Mouse (Mus musculus): ENCODE data around the gene Olfr649. TPM values are rescaled to one million over a fixed set of nuclear protein-coding genes. Genes with fewer than 3 reads are reported as not detected.

Gene Olfr649
- polyA plus RNA-seq (2012; rRNA removed): not detected in 2 replicates

DNA sequence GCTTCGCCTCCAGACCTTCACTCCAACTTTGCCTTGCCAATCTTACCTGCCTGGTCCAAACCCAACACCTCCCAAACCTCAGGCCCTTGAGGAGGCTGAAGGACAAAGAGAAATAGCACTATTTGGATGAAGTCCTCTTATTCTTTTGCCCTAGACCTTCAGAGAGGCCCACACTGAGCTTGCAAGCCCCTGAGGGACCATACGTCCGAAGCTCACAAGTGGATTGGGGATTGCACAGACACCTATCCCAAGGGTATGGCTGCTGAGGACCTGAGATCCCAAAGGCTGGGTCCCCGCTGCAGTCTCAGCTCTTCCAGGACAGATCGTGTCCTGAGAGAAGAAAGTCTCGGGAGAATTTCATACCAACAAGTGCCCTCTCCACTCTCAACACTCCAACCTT lies at the start of gene Olfr649:
TSS of gene Olfr649 (minus strand) at position 101 of the 400 bp plus-strand sequence.

DNA sequence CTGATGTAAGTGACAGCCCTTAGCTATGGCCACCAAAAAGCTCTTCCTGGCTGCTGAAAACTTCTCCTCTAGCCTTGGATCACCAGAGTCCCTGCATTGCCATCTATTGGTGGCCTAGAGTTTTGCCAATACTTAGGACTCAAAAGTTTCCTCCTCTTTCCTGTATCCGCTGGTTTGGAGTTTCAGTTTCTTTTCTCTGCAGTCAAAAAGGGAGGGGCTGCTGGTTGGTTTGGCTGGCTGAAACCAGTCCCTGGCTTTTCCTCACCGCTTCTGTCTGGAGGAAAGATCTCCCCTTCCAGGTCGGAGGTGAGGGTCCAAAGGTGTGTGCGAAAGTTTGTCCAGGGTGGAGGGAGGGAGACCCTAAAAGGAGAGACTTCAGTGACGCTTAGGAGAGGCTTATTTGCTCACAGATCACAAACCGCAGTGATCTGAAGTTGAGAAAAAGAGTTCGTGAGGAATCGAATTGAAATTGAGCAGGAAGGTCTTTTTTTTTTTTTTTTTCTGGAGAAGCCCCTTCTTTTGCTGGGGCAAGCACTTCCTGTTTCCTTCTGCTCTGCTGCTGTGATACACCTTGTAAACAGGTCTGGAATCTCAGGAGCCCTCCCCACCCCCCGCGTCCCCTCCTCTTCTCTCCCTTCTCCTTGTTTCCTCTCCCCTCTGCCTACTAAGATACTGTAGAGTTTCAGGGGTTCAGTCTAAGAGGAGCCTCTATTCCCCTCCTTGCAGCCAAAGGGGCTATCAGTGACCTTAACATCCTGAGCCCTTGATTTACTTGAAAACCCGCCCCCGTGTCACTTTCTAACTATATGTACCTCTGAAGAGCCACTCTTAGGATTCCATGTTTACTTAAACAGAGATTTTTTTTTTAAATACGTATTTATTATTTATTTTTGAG lies 48.7 kb upstream of the Olfr649 start, which contains the start of gene Trim34a:
TSS of gene Trim34a (plus strand) at position 171 of the 895 bp plus-strand sequence.

DNA sequence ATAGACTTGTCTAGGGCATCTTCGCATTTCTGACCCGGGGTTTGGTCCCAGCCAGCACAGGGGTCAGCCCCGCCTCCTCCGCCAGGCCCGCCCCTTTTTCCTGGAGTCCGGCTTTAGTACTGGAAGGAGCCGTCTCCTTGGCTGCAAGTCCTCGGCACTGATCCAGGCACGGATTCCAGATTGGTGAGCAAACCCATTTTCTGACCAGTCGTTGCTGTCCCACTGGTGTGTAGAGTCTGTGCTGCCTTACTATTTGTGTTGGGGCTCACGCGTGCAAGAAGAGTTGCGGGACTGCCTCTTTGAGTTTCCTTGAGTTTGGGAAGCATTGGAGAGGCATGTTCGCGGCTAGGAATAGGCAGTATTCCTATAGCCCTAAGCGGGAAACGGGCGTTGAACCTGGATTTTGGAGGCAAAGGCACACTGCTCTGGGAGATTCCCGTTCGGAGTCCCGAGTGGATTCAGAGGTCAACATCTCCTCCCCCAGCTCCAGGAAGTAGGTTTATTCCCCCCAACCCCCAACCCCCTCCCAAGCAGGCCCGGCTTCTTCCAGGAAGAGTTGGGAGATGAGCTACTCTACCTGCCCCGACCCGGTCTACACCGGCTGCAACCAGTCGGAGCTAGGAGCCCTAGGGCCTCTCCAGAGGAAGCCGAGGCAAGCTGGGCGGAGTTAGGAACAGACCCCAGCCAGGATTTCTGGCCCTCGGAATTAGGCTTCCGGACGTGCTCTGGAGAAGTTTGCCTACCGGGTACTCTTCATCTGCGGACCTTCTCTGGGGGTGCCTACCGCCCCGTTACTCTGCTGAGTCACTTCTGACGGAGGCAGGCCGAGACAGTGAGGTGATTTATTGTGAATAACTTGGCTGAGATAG lies 23.1 kb upstream of the Olfr649 start, which contains the start of gene Trim6:
TSS of gene Trim6 (plus strand) at position 93 of the 869 bp plus-strand sequence.

DNA sequence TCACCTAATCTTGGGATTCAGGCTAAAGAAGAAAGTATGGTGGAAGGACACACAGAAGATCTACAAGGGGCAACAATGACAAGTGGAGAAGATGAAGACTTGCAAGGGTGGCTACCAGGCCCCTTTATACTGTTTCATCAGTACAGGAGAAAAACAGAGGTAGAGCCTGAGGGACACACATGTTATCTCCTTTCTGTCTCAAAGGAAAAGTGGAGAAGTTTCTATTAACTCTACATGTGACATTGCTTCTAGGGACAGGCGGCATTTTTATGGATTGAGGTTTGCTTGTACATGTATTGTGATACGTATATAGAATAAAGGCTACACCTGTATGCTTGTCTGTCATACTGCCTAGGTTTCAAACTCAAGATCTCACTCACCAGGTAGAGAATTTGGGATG lies 12.5 kb downstream of the Olfr649 start, which contains the start of gene Olfr648:
TSS of gene Olfr648 (minus strand) at position 101 of the 400 bp plus-strand sequence.

DNA sequence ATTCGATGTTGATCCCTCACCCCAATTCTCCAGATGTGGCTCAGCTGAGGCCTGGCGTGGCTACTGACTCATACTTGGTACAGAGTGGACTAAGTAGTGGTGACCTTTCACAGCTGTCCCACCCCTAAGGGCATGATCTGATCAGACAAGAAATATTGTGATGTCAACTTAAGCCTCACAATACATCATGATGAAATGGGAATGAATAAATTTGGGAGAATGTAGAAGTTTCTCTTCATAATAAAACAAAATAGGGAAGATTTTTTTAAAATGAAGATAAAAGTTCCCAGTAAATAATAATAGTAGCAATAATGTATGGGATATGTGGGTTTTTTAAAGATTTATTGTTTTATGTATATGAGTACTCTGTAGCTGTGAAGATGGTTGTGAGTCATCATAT lies 45.3 kb downstream of the Olfr649 start, which contains the start of gene Ubqlnl:
TSS of gene Ubqlnl (minus strand) at position 101 of the 400 bp plus-strand sequence.

DNA sequence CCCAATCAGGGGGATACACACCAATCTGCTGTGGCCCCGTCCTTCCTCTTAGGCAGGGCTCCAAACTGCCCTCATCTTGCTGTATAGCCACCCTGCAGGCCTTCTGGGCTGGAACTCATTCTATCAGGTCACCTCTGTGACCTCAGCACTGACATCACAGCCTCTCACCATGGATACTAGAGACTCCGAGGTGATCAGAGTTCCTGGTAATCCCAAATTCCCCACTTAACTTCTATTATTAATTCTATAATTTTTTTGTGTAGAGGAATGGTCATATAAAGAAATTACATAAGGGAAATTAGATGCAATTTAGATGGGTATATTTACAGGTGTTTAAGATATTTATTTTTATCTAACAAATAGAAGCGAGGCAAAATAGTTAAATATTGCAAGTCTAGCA lies 52.6 kb downstream of the Olfr649 start, which contains the start of gene Ubqln3:
TSS of gene Ubqln3 (minus strand) at position 101 of the 400 bp plus-strand sequence.

Other genes with a start within 250 kb of the Olfr649 start
- not detected in 2 replicates for gene Olfr635, start 224.8 kb downstream of the Olfr649 start, polyA plus RNA-seq (2012; rRNA removed)
- not detected in 2 replicates for gene Olfr638, start 197.2 kb downstream of the Olfr649 start, polyA plus RNA-seq (2012; rRNA removed)
- gene Olfr639, start 178.7 kb downstream of the Olfr649 start, polyA plus RNA-seq (2012; rRNA removed): not detected in 2 replicates
- gene Olfr640, start 170.4 kb downstream of the Olfr649 start, polyA plus RNA-seq (2012; rRNA removed): not detected in 2 replicates
- not detected in 2 replicates for gene Olfr641, start 160.5 kb downstream of the Olfr649 start, polyA plus RNA-seq (2012; rRNA removed)
- not detected in 2 replicates for gene Olfr642, start 143.3 kb downstream of the Olfr649 start, polyA plus RNA-seq (2012; rRNA removed)
- gene 4930516K23Rik, start 134.5 kb downstream of the Olfr649 start, polyA plus RNA-seq (2012; rRNA removed): not detected in 2 replicates
- not detected in 2 replicates for gene Olfr644, start 124.1 kb downstream of the Olfr649 start, polyA plus RNA-seq (2012; rRNA removed)
- gene Olfr645, start 110.5 kb downstream of the Olfr649 start, polyA plus RNA-seq (2012; rRNA removed): not detected in 2 replicates
- not detected in 2 replicates for gene Olfr646, start 91.1 kb downstream of the Olfr649 start, polyA plus RNA-seq (2012; rRNA removed)
- not detected in 2 replicates for gene Ubqln5, start 66.2 kb downstream of the Olfr649 start, polyA plus RNA-seq (2012; rRNA removed)
- not detected in 2 replicates for gene Olfr643, start 58.6 kb downstream of the Olfr649 start, polyA plus RNA-seq (2012; rRNA removed)
- not detected in 2 replicates for gene Ubqln3, start 52.7 kb downstream of the Olfr649 start, polyA plus RNA-seq (2012; rRNA removed)
- not detected in 2 replicates for gene Ubqlnl, start 45.4 kb downstream of the Olfr649 start, polyA plus RNA-seq (2012; rRNA removed)
- not detected in 2 replicates for gene Olfm5, start 31.2 kb downstream of the Olfr649 start, polyA plus RNA-seq (2012; rRNA removed)
- 0.03 and 0.05 TPM in 2 replicates for gene Olfr648, start 12.6 kb downstream of the Olfr649 start, polyA plus RNA-seq (2012; rRNA removed)
- gene Trim6, start 22.8 kb upstream of the Olfr649 start, polyA plus RNA-seq (2012; rRNA removed): 0.79 and 0.81 TPM in 2 replicates
- 0.17 and 1.5 TPM in 2 replicates for gene Trim34a, start 48.5 kb upstream of the Olfr649 start, polyA plus RNA-seq (2012; rRNA removed)
- 0.10 TPM in 2 replicates for gene Trim5, start 92.1 kb upstream of the Olfr649 start, polyA plus RNA-seq (2012; rRNA removed)
- 0.16 and 0.85 TPM in 2 replicates for gene Trim12a, start 119.5 kb upstream of the Olfr649 start, polyA plus RNA-seq (2012; rRNA removed)
- gene Trim34b, start 133.5 kb upstream of the Olfr649 start, polyA plus RNA-seq (2012; rRNA removed): 0.55 TPM in 1 of 2 replicates, not detected in the other
- gene Trim12c, start 157.4 kb upstream of the Olfr649 start, polyA plus RNA-seq (2012; rRNA removed): 0.55 TPM in 2 replicates
- gene Trim30b, start 173.9 kb upstream of the Olfr649 start, polyA plus RNA-seq (2012; rRNA removed): 0.03 TPM in 1 of 2 replicates, not detected in the other
- gene Trim30c, start 204.9 kb upstream of the Olfr649 start, polyA plus RNA-seq (2012; rRNA removed): not detected in 2 replicates